Mouse (Mus musculus): ENCODE data around the gene Zfp213. TPM values are rescaled to one million over a fixed set of nuclear protein-coding genes. Genes with fewer than 3 reads are reported as not detected.
A peak's percentile ranks its signal among the peaks of the same experiment; 100 is the strongest.
"Not testable (repeated sequence)": the region's sequence is repeated elsewhere in the genome, so short reads cannot be mapped to it uniquely, and the experiment has no call there.

The Zfp213 gene
- polyA plus RNA-seq, 1 experiment from 2014 or later, result 5.5 TPM

DNA sequence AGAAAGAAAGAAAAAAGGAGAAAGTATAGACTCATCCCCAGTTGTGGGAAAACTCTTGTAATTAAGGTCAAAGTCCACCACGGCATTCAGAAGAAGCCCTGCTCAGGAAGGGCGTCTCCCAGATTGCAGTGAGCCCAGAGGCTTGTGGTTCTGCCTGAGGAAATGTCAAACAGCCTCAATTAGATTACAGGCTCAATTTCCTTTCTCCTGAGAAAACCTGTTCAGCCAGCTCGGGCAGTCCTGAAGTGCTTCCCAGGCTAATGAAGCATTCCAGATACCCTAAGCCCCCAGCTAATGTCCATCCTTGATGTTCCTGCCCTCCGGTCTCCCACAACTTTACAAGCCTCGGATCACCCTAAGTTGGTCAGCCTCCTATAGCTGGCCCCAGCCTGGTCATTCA, 20.7 kb downstream of the Zfp213 start:
- Histone ChIP-seq H3K27me3 (peaks cover 10% of the 10 kb centered on the region; the same call in 1 of the 2 replicates), H3K4me3 (replicated peaks) (no peak overlapping the region), H3K36me3 (replicated peaks) (no peaks in the 10 kb centered on the region), H3K27ac (replicated peaks) (no peak overlapping the region), H3K4me1 (replicated peaks) (peaks cover 40% of the 10 kb centered on the region), H3K9ac (no peak overlapping the region), H3K9me3 (replicated peaks) (no peaks in the 10 kb centered on the region), H3K4me2 (no peak overlapping the region)
- no peak for ATAC-seq (ENCODE audit: insufficient read depth)
- WGBS (ENCODE audit: insufficient replicate concordance), result 28% methylated on average over 5 of the region's 5 CpGs

DNA sequence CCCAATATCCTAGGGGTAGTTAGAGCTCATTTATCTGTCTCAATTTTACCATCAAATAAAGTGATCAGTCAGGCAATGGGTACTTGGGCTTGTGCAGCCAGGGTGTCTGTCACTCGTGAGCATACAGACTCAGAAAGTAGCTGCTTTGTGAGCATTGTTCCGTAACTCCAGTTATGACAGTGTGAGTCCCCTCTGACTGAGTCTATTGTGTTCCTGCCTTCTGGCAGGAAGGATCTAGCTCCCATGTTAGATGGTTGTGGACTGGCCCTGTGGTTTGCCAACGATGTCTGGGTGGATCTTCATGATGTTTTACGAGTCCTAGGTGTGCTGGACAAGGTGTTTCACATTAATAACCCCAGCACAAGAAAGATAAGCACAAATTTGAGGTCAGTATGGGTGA, 21.2 kb downstream of the Zfp213 start:
- H3K36me3 ChIP-seq (replicated peaks), result no peaks in the 10 kb centered on the region
- no peak overlapping the region for H3K4me2 ChIP-seq
- H3K4me1 ChIP-seq (replicated peaks), result peaks cover 44% of the 10 kb centered on the region
- no peaks in the 10 kb centered on the region for H3K9me3 ChIP-seq (replicated peaks)
- no peak for ATAC-seq (ENCODE audit: insufficient read depth)
- H3K27ac ChIP-seq (replicated peaks), result no peak overlapping the region
- H3K4me3 ChIP-seq (replicated peaks), result no peak overlapping the region
- H3K27me3 ChIP-seq, result peaks cover 15% of the 10 kb centered on the region
- no peak overlapping the region for H3K9ac ChIP-seq
- 25% methylated on average over 4 of the region's 4 CpGs for WGBS (ENCODE audit: insufficient replicate concordance)

DNA sequence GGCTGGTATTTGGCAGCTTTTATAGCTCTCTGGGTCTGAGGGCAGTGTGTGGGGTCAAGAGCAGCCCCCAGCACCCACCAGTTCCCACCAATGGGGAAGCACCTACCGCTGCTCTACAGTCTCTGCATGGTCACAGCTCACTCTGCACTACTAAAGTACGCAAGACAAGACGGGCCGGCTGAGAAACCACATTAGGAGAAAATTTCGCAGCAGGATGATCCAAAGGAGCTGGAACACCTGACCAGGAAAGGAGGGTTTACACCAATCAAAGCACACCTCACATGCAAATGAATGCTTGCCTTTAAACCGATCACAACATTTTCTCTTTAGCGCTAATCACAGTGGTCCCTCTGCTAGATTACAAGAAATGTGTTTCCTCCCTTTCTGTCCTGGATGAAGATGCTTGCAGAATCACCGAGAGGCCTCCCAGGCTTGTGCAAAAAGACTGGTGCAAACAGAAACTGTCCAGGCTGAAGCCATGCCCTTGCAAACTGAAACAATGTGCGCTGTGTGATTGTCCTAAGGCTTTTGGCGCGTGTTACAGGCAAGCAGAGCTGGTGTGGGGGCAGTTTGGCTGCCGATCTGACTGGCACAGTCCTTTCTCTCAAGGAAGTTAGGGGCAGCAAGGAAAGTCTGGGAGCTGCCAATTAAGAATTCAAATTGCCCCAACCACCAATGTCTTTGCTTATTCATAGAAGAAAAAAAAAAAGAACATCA, 21.9 kb downstream of the Zfp213 start:
- Histone ChIP-seq H3K9ac (no peak overlapping the region), H3K9me3 (replicated peaks) (no peaks in the 10 kb centered on the region), H3K4me2 (peak overlapping the region; percentile 36), H3K36me3 (replicated peaks) (no peaks in the 10 kb centered on the region), H3K4me3 (replicated peaks) (peak overlapping the region; percentile 17; the same call in 1 of the 2 replicates), H3K27ac (replicated peaks) (no peak overlapping the region), H3K27me3 (peaks cover 19% of the 10 kb centered on the region), H3K4me1 (replicated peaks) (peaks cover 45% of the 10 kb centered on the region)
- WGBS (ENCODE audit: insufficient replicate concordance), result 19% methylated on average over 12 of the region's 12 CpGs
- ATAC-seq (ENCODE audit: insufficient read depth), result no peak

DNA sequence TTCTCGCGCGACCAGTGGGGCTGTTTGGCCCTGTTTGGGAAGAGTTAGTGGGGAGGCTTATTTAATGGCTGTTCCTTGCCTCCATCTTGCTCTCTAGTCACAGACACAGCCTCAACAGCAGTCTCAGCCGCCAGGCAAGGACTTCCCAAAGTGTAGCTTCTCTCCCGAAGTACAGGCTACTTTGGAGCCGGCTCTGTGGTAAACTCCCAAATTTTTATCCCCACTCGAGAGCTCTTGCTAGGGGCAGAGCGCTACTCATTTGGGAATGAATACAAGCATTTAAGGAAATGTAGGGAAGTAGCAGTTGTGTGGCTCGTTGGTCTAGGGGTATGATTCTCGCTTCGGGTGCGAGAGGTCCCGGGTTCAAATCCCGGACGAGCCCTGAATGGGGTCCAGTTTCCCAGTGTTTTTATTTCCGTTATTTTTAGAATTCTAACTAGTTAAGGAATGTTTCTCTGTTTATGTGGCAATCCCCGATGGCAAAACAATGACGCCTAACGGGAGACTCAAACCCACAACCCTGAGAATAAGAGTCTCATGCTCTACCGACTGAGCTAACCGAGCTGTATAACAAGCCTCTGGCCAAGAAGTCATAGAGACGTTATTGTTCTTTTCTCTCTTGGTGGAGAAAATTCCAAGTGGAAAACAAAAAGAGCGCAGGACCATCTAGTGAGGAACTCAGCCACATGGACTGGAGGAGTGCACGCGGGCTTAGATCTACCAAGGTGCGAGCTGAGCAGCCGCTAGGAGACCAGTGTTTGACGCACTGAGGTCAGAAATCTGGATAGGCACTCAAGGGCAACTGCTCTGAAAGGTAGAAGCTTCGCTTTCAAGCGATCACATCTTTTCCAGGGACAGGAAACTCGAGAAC, 23.2 kb downstream of the Zfp213 start:
- Histone ChIP-seq H3K9ac (no peak overlapping the region), H3K36me3 (replicated peaks) (no peaks in the 10 kb centered on the region), H3K4me3 (replicated peaks) (peak overlapping the region; percentile 40), H3K27ac (replicated peaks) (no peak overlapping the region), H3K4me2 (peak overlapping the region; percentile 50), H3K9me3 (replicated peaks) (no peaks in the 10 kb centered on the region), H3K4me1 (replicated peaks) (peaks cover 41% of the 10 kb centered on the region), H3K27me3 (peaks cover 19% of the 10 kb centered on the region)
- ATAC-seq (ENCODE audit: insufficient read depth), result peak; percentile 54
- WGBS (ENCODE audit: insufficient replicate concordance), result 16% methylated on average over 31 of the region's 31 CpGs

DNA sequence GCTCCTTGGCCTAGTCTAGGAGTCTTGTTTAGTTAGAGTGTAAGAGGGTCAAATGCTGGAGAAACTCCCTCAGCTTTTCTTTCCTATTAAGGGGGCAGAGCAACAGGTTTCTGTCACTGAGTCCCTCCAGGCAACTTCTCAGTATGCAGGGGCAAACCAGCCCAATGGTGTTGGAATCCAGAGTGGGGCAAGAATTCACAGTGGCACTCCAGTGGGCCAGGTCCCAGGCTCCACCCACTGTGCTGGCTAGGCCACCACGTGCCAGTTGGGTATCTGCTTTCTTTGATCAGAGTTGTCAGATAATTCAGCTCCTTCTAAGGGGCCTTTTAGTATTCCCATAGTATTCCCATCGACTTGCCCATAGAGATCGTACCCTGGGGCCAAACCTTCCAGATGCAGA, 23.9 kb downstream of the Zfp213 start:
- H3K4me3 ChIP-seq (replicated peaks), result peak overlapping the region; percentile 40; the same call in 1 of the 2 replicates
- H3K36me3 ChIP-seq (replicated peaks), result no peaks in the 10 kb centered on the region
- no peaks in the 10 kb centered on the region for H3K9me3 ChIP-seq (replicated peaks)
- no peak for ATAC-seq (ENCODE audit: insufficient read depth)
- H3K27me3 ChIP-seq, result peaks cover 19% of the 10 kb centered on the region
- peaks cover 40% of the 10 kb centered on the region for H3K4me1 ChIP-seq (replicated peaks)
- 39% methylated on average over 3 of the region's 3 CpGs for WGBS (ENCODE audit: insufficient replicate concordance)
- no peak overlapping the region for H3K27ac ChIP-seq (replicated peaks)
- no peak overlapping the region for H3K9ac ChIP-seq
- peak overlapping the region; percentile 50 for H3K4me2 ChIP-seq

DNA sequence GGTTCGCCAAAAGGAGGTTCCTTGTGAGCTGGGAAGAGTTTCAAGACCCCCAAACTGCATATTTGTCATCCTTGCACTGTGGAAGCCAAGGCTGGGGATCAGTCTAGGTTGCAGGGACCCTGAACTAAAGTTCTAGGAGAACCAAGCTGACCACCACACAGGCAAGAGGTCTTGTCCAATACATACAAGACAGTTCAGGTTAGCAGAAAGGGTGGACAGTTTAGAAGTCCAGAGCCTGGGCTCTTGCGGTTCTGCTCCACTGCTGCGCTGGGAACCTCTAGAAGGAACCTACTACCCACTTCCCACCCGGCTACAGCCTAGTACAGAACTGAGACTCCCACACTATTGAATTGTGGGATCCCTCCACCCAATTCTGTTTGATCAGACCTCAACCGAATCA, 24.4 kb downstream of the Zfp213 start:
- no peak for ATAC-seq (ENCODE audit: insufficient read depth)
- WGBS (ENCODE audit: insufficient replicate concordance), result 85% methylated on average over 5 of the region's 5 CpGs
- Histone ChIP-seq H3K36me3 (replicated peaks) (no peaks in the 10 kb centered on the region), H3K27ac (replicated peaks) (no peak overlapping the region), H3K4me1 (replicated peaks) (peaks cover 45% of the 10 kb centered on the region), H3K4me2 (no peak overlapping the region), H3K9me3 (replicated peaks) (no peaks in the 10 kb centered on the region), H3K9ac (no peak overlapping the region), H3K4me3 (replicated peaks) (no peak overlapping the region), H3K27me3 (peaks cover 19% of the 10 kb centered on the region)

DNA sequence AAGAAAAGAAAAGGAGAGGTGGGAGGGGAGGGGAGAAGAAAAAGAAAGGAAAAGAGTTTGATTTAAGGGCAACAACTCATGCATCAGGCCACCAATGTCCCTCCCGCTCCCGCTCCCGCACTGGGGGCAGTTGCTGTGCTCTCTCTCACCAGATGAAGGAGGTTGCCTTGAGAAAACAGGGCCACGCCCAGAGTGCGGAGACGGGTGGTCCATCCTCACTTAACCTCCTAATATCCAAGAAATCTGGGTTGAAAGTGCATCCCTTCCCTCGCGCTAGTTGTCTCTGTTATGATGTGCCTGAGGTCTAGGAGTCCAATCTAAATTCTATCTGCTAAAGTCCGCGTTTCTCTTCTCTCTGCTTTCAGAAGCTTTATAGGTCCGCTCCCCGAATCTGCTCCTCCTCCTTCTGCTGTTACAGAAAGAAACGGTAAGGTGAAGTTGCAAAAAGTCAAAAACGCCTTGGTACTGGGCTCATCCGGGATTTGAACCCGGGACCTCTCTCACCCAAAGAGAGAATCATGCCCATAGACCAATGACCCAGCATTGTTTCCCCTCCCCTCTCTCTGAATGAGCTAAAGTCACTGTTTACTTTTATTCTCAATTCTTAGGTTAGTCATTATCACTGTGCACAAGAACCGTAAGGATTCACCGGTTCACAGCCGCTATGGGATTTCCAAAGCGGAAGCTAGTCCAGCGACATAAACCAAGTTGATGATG, 25.6 kb downstream of the Zfp213 start:
- 0 out of 2 replicates have a peak overlapping the region, but pooled peaks have one; percentile 6 for H3K9ac ChIP-seq
- H3K4me2 ChIP-seq, result peak overlapping the region; percentile 81
- peak overlapping the region; percentile 50 for H3K4me3 ChIP-seq (replicated peaks)
- H3K27ac ChIP-seq (replicated peaks), result no peak overlapping the region
- WGBS (ENCODE audit: insufficient replicate concordance), result 6% methylated on average over 21 of the region's 21 CpGs
- H3K27me3 ChIP-seq, result peaks cover 19% of the 10 kb centered on the region
- H3K36me3 ChIP-seq (replicated peaks), result no peaks in the 10 kb centered on the region
- no peak for ATAC-seq (ENCODE audit: insufficient read depth)
- H3K9me3 ChIP-seq (replicated peaks), result no peaks in the 10 kb centered on the region
- peaks cover 52% of the 10 kb centered on the region for H3K4me1 ChIP-seq (replicated peaks)

DNA sequence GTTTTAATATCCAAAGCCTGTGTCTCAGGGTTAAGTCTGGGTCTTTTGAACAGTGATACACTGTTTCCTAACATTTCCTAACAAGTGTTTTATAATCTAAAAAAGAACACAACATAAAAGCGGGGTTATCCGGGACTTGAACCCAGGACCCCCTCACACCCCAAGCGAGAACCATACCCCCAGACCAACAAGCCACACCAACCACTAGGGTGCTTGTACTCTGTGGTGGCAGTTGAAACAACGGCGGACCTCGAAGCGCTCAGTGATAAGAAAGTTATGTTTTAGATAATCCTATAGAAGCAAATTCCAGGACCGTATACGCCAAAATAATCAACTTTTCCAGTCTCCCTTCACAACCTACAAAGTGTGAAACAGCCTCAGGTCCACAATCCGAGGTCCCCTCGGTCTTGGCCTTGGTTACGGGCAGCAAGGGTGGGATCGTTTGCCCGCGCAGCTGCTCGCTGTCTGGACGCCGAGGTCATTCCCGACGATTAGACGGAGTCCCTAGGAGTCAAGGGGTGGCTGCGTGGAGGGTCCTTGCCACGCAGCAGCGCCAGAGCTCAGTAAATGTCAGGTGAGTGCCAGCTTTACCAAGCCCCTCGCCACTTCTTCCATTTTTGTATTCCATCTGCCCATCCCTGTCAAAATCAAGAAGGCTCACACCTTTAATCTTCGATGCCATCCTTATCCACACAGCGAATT, 26.3 kb downstream of the Zfp213 start:
- peaks cover 49% of the 10 kb centered on the region for H3K4me1 ChIP-seq (replicated peaks)
- 5% methylated on average over 27 of the region's 27 CpGs for WGBS (ENCODE audit: insufficient replicate concordance)
- H3K9me3 ChIP-seq (replicated peaks), result no peaks in the 10 kb centered on the region
- H3K4me3 ChIP-seq (replicated peaks), result peak overlapping the region; percentile 50
- H3K27me3 ChIP-seq, result peaks cover 19% of the 10 kb centered on the region
- ATAC-seq (ENCODE audit: insufficient read depth), result no peak
- H3K27ac ChIP-seq (replicated peaks), result no peak overlapping the region
- peak overlapping the region; percentile 81 for H3K4me2 ChIP-seq
- 0 out of 2 replicates have a peak overlapping the region, but pooled peaks have one; percentile 6 for H3K9ac ChIP-seq
- H3K36me3 ChIP-seq (replicated peaks), result no peaks in the 10 kb centered on the region

DNA sequence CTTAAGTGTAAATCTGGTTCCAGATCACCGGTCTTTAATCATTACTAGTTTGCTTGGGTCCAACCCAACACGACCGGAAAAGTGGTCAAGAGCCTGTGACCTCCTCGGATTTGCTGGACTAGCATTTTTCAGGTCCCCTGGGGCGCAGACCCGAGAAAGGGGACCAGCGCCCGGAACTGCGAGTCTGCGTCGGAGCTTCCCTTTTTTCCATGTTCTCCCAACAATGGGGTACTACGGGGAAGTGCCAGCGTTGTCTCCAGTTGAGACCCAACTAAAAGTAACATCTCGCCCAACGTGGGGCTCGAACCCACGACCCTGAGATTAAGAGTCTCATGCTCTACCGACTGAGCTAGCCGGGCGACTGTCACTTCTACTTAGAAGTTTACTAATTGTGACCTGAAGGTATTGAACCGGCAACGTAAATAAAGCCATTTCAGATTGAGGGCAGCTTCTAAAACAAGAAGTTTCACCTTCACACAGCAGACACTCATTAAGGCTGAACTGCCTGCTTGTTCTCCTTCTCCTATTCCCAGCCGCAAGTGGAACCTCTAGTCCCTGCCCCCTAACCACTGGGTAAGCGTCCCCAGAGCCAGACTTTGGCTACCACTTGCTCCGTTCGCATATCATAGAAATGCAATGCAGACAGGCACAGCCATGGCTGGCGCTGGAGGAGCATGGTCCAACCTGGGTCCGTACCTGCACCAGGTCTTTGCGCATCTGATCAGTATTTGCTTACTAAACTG, 28.8 kb downstream of the Zfp213 start:
- Histone ChIP-seq H3K4me2 (peak overlapping the region; percentile 66), H3K4me1 (replicated peaks) (peaks cover 29% of the 10 kb centered on the region), H3K27me3 (peaks cover 14% of the 10 kb centered on the region), H3K4me3 (replicated peaks) (peak overlapping the region; percentile 36)
- not testable (repeated sequence) for H3K9ac ChIP-seq; H3K27ac ChIP-seq (replicated peaks); H3K36me3 ChIP-seq (replicated peaks); H3K9me3 ChIP-seq (replicated peaks)
- WGBS (ENCODE audit: insufficient replicate concordance), result under 1% methylated on average over 17 of the region's 29 CpGs
- ATAC-seq (ENCODE audit: insufficient read depth), result peak; percentile 76

Data from liver, embryonic 15.5 days (tissue).